Mouse (Mus musculus): ENCODE measurements around the gene Snrpd3. TPM values are rescaled to one million over a fixed set of nuclear protein-coding genes. Genes with fewer than 3 reads are reported as not detected.

The Snrpd3 gene
- polyA plus RNA-seq, 3 experiments from 2014 or later: 134 to 236 (median 208) TPM

- ATAC-seq: no peak
These were observed 51.1 kb downstream of the Snrpd3 start for GRCm38 (mm10) chr10:75568441-75568840.

- ATAC-seq: no peak
These were observed 51.5 kb downstream of the Snrpd3 start for GRCm38 (mm10) chr10:75568851-75569250.

- ATAC-seq: no peak
These were observed 53.8 kb downstream of the Snrpd3 start for GRCm38 (mm10) chr10:75570981-75571657.

- ATAC-seq: no peak
These were observed 54.6 kb downstream of the Snrpd3 start for GRCm38 (mm10) chr10:75571937-75572336.

GRCm38 (mm10) chr10:75573181-75573580, 55.8 kb downstream of the Snrpd3 start:
- no peak for ATAC-seq

- no peak for ATAC-seq
These were observed 56.6 kb downstream of the Snrpd3 start for GRCm38 (mm10) chr10:75573965-75574364.

GRCm38 (mm10) chr10:75579129-75579528, 61.8 kb downstream of the Snrpd3 start:
- ATAC-seq: no peak

GRCm38 (mm10) chr10:75585876-75586552, 68.7 kb downstream of the Snrpd3 start:
- peak; percentile 85 for ATAC-seq

GRCm38 (mm10) chr10:75586553-75586879, 69.2 kb downstream of the Snrpd3 start:
- no peak for ATAC-seq

Other genes starting within 250 kb of the Snrpd3 start
- gene Adora2a, start 200.7 kb upstream of the Snrpd3 start, polyA plus RNA-seq (2017; shearing (Covaris generic)): 10 to 100 TPM; 16.5 to 35.9 (median 32.7) TPM
- gene Upb1, start 116.4 kb upstream of the Snrpd3 start, polyA plus RNA-seq (2017; shearing (Covaris generic)): under 1 TPM; 0.21 to 0.59 (median 0.29) TPM
- gene Gucd1, start 421 bp downstream of the Snrpd3 start, polyA plus RNA-seq (2017; shearing (Covaris generic)): 10 to 100 TPM; 14.3 to 18.4 (median 17.1) TPM
- gene Lrrc75b, start 42.8 kb downstream of the Snrpd3 start, polyA plus RNA-seq (2017; shearing (Covaris generic)): 1 to 10 TPM in 1 of 3 experiments, under 1 TPM in 2; 0.16 to 1.7 (median 0.47) TPM
- gene Ggt1, start 44.1 kb downstream of the Snrpd3 start, polyA plus RNA-seq (2017; shearing (Covaris generic)): 10 to 100 TPM in 1 of 3 experiments, 1 to 10 TPM in 1, under 1 TPM in 1; 0.26 to 15.4 (median 2.2) TPM
- gene Ggt5, start 71.8 kb downstream of the Snrpd3 start, polyA plus RNA-seq (2017; shearing (Covaris generic)): under 1 TPM; 0.29 to 0.45 (median 0.42) TPM
- 10 to 100 TPM; 12.4 to 23.2 (median 19.2) TPM for gene Susd2, start 126.5 kb downstream of the Snrpd3 start, polyA plus RNA-seq (2017; shearing (Covaris generic))
- gene Cabin1, start 246.8 kb downstream of the Snrpd3 start, polyA plus RNA-seq (2017; shearing (Covaris generic)): 10 to 100 TPM; 24.8 to 27.1 (median 26.2) TPM

All from inflammation-experienced regulatory T-cells, adult 6 months (primary cell).